Mouse (Mus musculus): Measurements from ENCODE around the gene Col12a1. TPM values are rescaled to one million over a fixed set of nuclear protein-coding genes. Genes with fewer than 3 reads are reported as not detected.

Col12a1 gene
- polyA plus RNA-seq, 1 experiment from 2014 or later = 12.5 TPM

DNA sequence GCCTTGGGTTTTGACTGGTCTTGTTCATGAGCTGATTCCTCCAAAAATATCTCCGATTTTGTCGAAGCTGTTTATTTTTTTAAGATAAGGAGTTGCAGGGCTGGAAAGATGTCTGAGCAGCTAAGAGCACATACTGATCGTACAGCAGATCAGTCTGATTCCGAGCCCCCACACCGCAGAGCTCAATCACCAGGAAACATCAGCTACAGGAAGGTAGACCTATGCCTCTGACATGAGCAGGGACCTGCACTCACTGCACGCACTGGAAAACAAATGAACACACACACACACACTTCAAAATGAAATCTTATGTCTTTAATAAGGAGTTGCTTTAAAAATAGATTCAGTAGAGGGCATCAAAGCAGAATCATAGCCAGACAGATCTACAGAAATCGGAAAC, 32.1 kb upstream of the Col12a1 start:
- Histone ChIP-seq H3K4me3 (ENCODE audit: low read depth, low read length) (no peak overlapping the region), H3K4me1 (replicated peaks; ENCODE audit: control insufficient read depth, insufficient read depth, low read length) (no peaks in the 10 kb centered on the region), H3K27ac (ENCODE audit: low read depth, low read length) (no peak overlapping the region), H3K9me3 (ENCODE audit: control insufficient read depth, low read length) (no peaks in the 10 kb centered on the region), H3K36me3 (ENCODE audit: control insufficient read depth, insufficient read depth, low read length) (no peaks in the 10 kb centered on the region; the same call in 1 of the 2 replicates), H3K9ac (ENCODE audit: low read length) (no peak overlapping the region), H3K27me3 (ENCODE audit: control insufficient read depth, insufficient read depth, low read length) (no peaks in the 10 kb centered on the region), H3K4me2 (ENCODE audit: low read depth, low read length, severe bottlenecking) (no peak overlapping the region)
- ATAC-seq (replicated peaks; ENCODE audit: low FRiP score) (no peak), DNase-seq (ENCODE audit: low spot score) (no peak)
- 91% methylated on average over 7 of the region's 7 CpGs for WGBS

DNA sequence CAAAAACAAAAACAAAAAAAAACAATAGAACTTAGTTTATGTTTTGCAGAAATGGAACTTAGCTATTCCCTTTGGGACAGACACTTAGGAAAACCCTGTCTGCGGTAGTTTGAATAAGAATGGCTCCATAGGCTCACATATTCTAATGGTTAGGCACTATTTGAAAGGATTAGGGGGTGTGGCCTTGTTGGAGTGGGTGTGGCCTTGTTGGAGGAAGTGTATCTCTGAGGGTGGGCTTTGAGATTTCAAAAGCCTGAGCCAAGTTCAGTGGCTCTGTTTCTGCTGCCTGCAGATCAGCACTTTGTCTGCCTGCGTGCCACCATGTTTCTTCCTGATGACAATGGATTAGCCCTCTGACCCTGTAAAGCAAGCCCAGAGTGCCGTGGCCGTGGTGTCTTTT, 26.4 kb upstream of the Col12a1 start:
- Histone ChIP-seq H3K36me3 (ENCODE audit: control insufficient read depth, insufficient read depth, low read length) (no peaks in the 10 kb centered on the region), H3K4me3 (ENCODE audit: low read depth, low read length) (no peak overlapping the region), H3K27ac (ENCODE audit: low read depth, low read length) (no peak overlapping the region), H3K4me1 (replicated peaks; ENCODE audit: control insufficient read depth, insufficient read depth, low read length) (no peaks in the 10 kb centered on the region), H3K9me3 (ENCODE audit: control insufficient read depth, low read length) (no peaks in the 10 kb centered on the region), H3K27me3 (ENCODE audit: control insufficient read depth, insufficient read depth, low read length) (no peaks in the 10 kb centered on the region), H3K9ac (ENCODE audit: low read length) (no peak overlapping the region), H3K4me2 (ENCODE audit: low read depth, low read length, severe bottlenecking) (no peak overlapping the region)
- WGBS = 43% methylated on average over 4 of the region's 4 CpGs
- DNase-seq (ENCODE audit: low spot score) (no peak), ATAC-seq (replicated peaks; ENCODE audit: low FRiP score) (no peak)

GRCm38 (mm10) chr9:79735608-79736007, 17.0 kb upstream of the Col12a1 start:
- 89% methylated on average over 6 of the region's 6 CpGs for WGBS
- H3K36me3 ChIP-seq (ENCODE audit: control insufficient read depth, insufficient read depth, low read length) = no peaks in the 10 kb centered on the region

GRCm38 (mm10) chr9:79730301-79730700, 11.7 kb upstream of the Col12a1 start:
- DNase-seq (ENCODE audit: low spot score) = no peak
- H3K36me3 ChIP-seq (ENCODE audit: control insufficient read depth, insufficient read depth, low read length) = no peaks in the 10 kb centered on the region
- no peaks in the 10 kb centered on the region for H3K9me3 ChIP-seq (ENCODE audit: control insufficient read depth, low read length)
- no peak overlapping the region for H3K4me3 ChIP-seq (ENCODE audit: low read depth, low read length)
- H3K9ac ChIP-seq (ENCODE audit: low read length) = no peak overlapping the region
- no peaks in the 10 kb centered on the region for H3K27me3 ChIP-seq (ENCODE audit: control insufficient read depth, insufficient read depth, low read length)
- WGBS = 92% methylated on average over 5 of the region's 5 CpGs
- no peak overlapping the region for H3K27ac ChIP-seq (ENCODE audit: low read depth, low read length)
- no peak for ATAC-seq (replicated peaks; ENCODE audit: low FRiP score)
- no peak overlapping the region for H3K4me2 ChIP-seq (ENCODE audit: low read depth, low read length, severe bottlenecking)
- no peaks in the 10 kb centered on the region for H3K4me1 ChIP-seq (replicated peaks; ENCODE audit: control insufficient read depth, insufficient read depth, low read length)

More at GRCm38 (mm10) chr9:79735608-79736007, 17.0 kb upstream of the Col12a1 start:
- Histone ChIP-seq H3K9ac (ENCODE audit: low read length) (no peak overlapping the region), H3K4me1 (replicated peaks; ENCODE audit: control insufficient read depth, insufficient read depth, low read length) (no peaks in the 10 kb centered on the region), H3K9me3 (ENCODE audit: control insufficient read depth, low read length) (no peaks in the 10 kb centered on the region), H3K27me3 (ENCODE audit: control insufficient read depth, insufficient read depth, low read length) (no peaks in the 10 kb centered on the region), H3K4me3 (ENCODE audit: low read depth, low read length) (no peak overlapping the region), H3K4me2 (ENCODE audit: low read depth, low read length, severe bottlenecking) (no peak overlapping the region), H3K27ac (ENCODE audit: low read depth, low read length) (no peak overlapping the region)
- DNase-seq (ENCODE audit: low spot score) (no peak), ATAC-seq (replicated peaks; ENCODE audit: low FRiP score) (no peak)

DNA sequence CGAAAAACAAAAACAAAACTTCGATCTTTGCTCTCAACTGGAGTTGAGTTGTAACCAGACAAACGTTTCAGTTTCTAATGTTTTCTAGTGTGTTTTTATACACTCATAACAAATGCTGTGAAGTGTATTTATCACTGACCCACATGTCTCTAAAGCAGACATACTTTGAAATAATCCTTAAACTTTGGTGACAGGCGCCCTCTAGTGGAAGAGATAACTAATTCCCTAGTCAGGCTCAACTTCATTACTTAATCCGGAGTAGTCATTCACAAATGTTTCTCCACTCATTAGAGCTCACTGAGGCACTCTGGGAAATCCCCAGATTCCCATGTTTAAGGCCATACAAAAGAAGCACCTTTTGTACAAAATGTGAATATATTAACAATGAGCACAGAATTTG, 4.5 kb upstream of the Col12a1 start:
- no peaks in the 10 kb centered on the region for H3K9me3 ChIP-seq (ENCODE audit: control insufficient read depth, low read length)
- H3K27ac ChIP-seq (ENCODE audit: low read depth, low read length) = no peak overlapping the region
- H3K36me3 ChIP-seq (ENCODE audit: control insufficient read depth, insufficient read depth, low read length) = no peaks in the 10 kb centered on the region
- no peak overlapping the region for H3K4me2 ChIP-seq (ENCODE audit: low read depth, low read length, severe bottlenecking)
- no peak overlapping the region for H3K9ac ChIP-seq (ENCODE audit: low read length)
- 38% methylated on average over 5 of the region's 5 CpGs for WGBS
- DNase-seq (ENCODE audit: low spot score) = no peak
- peaks cover 7% of the 10 kb centered on the region; the same call in 1 of the 2 replicates for H3K4me1 ChIP-seq (replicated peaks; ENCODE audit: control insufficient read depth, insufficient read depth, low read length)
- H3K4me3 ChIP-seq (ENCODE audit: low read depth, low read length) = no peak overlapping the region
- no peak for ATAC-seq (replicated peaks; ENCODE audit: low FRiP score)
- H3K27me3 ChIP-seq (ENCODE audit: control insufficient read depth, insufficient read depth, low read length) = peaks cover 23% of the 10 kb centered on the region

DNA sequence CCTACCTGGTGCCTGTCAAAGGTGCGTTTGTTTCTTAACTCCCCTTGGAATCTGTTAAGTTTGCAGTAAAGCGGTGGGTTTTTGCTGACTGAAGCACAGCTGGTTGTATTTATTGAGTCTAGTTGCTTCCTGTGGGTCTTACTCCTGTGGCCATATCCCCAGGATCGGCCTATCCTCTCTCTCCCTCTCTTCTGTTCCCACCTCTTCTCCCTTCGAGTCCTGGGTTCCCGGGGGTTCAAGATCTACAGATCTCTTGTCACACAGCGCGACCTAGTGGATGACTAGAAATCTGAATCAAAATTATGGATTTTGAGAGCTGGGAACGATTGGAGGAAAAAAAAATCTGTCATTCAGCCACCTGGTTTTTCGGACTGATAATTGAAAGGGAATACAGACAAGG, 2.4 kb upstream of the Col12a1 start:
- Histone ChIP-seq H3K9ac (ENCODE audit: low read length) (no peak overlapping the region), H3K4me2 (ENCODE audit: low read depth, low read length, severe bottlenecking) (no peak overlapping the region), H3K36me3 (ENCODE audit: control insufficient read depth, insufficient read depth, low read length) (no peaks in the 10 kb centered on the region), H3K9me3 (ENCODE audit: control insufficient read depth, low read length) (no peaks in the 10 kb centered on the region), H3K27me3 (ENCODE audit: control insufficient read depth, insufficient read depth, low read length) (peaks cover 30% of the 10 kb centered on the region), H3K4me3 (ENCODE audit: low read depth, low read length) (no peak overlapping the region), H3K4me1 (replicated peaks; ENCODE audit: control insufficient read depth, insufficient read depth, low read length) (peaks cover 13% of the 10 kb centered on the region; the same call in 1 of the 2 replicates), H3K27ac (ENCODE audit: low read depth, low read length) (no peak overlapping the region)
- no peak for ATAC-seq (replicated peaks; ENCODE audit: low FRiP score)
- WGBS = 13% methylated on average over 9 of the region's 9 CpGs
- peak; percentile 71 for DNase-seq (ENCODE audit: low spot score)

GRCm38 (mm10) chr9:79720143-79720542, 1.5 kb upstream of the Col12a1 start:
- no peaks in the 10 kb centered on the region for H3K9me3 ChIP-seq (ENCODE audit: control insufficient read depth, low read length)
- DNase-seq (ENCODE audit: low spot score) = no peak
- H3K4me2 ChIP-seq (ENCODE audit: low read depth, low read length, severe bottlenecking) = no peak overlapping the region
- H3K36me3 ChIP-seq (ENCODE audit: control insufficient read depth, insufficient read depth, low read length) = no peaks in the 10 kb centered on the region
- ATAC-seq (replicated peaks; ENCODE audit: low FRiP score) = no peak
- no peak overlapping the region for H3K9ac ChIP-seq (ENCODE audit: low read length)
- no peak overlapping the region for H3K4me3 ChIP-seq (ENCODE audit: low read depth, low read length)
- H3K27me3 ChIP-seq (ENCODE audit: control insufficient read depth, insufficient read depth, low read length) = peaks cover 30% of the 10 kb centered on the region
- no peak overlapping the region for H3K27ac ChIP-seq (ENCODE audit: low read depth, low read length)
- WGBS = 20% methylated on average over 9 of the region's 9 CpGs
- H3K4me1 ChIP-seq (replicated peaks; ENCODE audit: control insufficient read depth, insufficient read depth, low read length) = peaks cover 13% of the 10 kb centered on the region; the same call in 1 of the 2 replicates

DNA sequence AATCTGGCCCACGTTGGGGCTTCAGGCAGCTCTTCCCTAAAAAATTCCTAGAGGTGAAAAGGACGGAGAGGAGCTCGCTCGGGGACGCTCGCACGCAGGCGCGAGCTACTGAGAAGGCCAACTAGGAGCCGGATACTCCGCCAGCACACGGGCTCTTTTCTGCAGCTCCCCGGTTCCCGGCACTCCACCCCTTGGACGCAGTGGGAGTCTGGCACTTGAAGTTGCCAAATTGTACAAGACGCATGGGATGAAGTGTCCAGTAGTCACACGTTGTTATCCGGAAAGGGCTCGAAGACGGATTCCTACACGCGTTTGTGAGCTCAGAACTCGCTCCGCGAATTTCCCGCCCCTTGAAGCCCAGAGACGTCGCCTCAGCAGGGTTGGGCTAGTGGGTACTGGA, 820 bp upstream of the Col12a1 start:
- Histone ChIP-seq H3K4me3 (ENCODE audit: low read depth, low read length) (peak overlapping the region; percentile 50), H3K9ac (ENCODE audit: low read length) (peak overlapping the region; percentile 10), H3K4me1 (replicated peaks; ENCODE audit: control insufficient read depth, insufficient read depth, low read length) (peaks cover 20% of the 10 kb centered on the region), H3K4me2 (ENCODE audit: low read depth, low read length, severe bottlenecking) (peak overlapping the region; percentile 87), H3K27me3 (ENCODE audit: control insufficient read depth, insufficient read depth, low read length) (peaks cover 32% of the 10 kb centered on the region), H3K27ac (ENCODE audit: low read depth, low read length) (no peak overlapping the region), H3K9me3 (ENCODE audit: control insufficient read depth, low read length) (no peaks in the 10 kb centered on the region), H3K36me3 (ENCODE audit: control insufficient read depth, insufficient read depth, low read length) (no peaks in the 10 kb centered on the region)
- DNase-seq (ENCODE audit: low spot score) (peak; percentile 72), ATAC-seq (replicated peaks; ENCODE audit: low FRiP score) (no peak)
- under 1% methylated on average over 28 of the region's 28 CpGs for WGBS

- Histone ChIP-seq H3K36me3 (ENCODE audit: control insufficient read depth, insufficient read depth, low read length) (no peaks in the 10 kb centered on the region), H3K9me3 (ENCODE audit: control insufficient read depth, low read length) (no peaks in the 10 kb centered on the region), H3K27ac (ENCODE audit: low read depth, low read length) (no peak overlapping the region), H3K27me3 (ENCODE audit: control insufficient read depth, insufficient read depth, low read length) (peaks cover 32% of the 10 kb centered on the region), H3K4me3 (ENCODE audit: low read depth, low read length) (peak overlapping the region; percentile 50), H3K4me1 (replicated peaks; ENCODE audit: control insufficient read depth, insufficient read depth, low read length) (peaks cover 22% of the 10 kb centered on the region), H3K4me2 (ENCODE audit: low read depth, low read length, severe bottlenecking) (peak overlapping the region; percentile 87), H3K9ac (ENCODE audit: low read length) (peak overlapping the region; percentile 58)
- WGBS = 1% methylated on average over 22 of the region's 22 CpGs
- ATAC-seq (replicated peaks; ENCODE audit: low FRiP score) (peak; percentile 6; the same call in 1 of the 2 replicates), DNase-seq (ENCODE audit: low spot score) (peak; percentile 63)
These were observed 675 bp downstream of the Col12a1 start for GRCm38 (mm10) chr9:79717836-79718475.
